Mouse (Mus musculus) brain, embryonic 14.5 days (tissue): Measurements from ENCODE around the gene Dnajc6.

Experiments used
- CTCF ChIP-seq: fragments of 200-500 bp; IDR thresholded peaks from 2 replicates; pipeline ENCODE4 v1.5.1; 2012; ENCODE audit warnings: inconsistent platforms, mild to moderate bottlenecking, moderate library complexity, borderline replicate concordance; ENCODE audit not compliant: insufficient read depth, insufficient read length; ENCODE audit errors: extremely low read depth
- POLR2A ChIP-seq: fragments of 200-500 bp; IDR thresholded peaks from 2 replicates; pipeline ENCODE4 v1.6.1; 2012; ENCODE audit warnings: mild to moderate bottlenecking, inconsistent platforms, borderline replicate concordance; ENCODE audit not compliant: poor library complexity, insufficient read depth, insufficient read length, severe bottlenecking; ENCODE audit errors: extremely low read depth

- no peak for TF ChIP-seq POLR2A
- no peak for TF ChIP-seq CTCF
Observed at GRCm38 (mm10) chr4:101511768-101512521, 15.5 kb downstream of the Dnajc6 start.
